Mouse (Mus musculus) heart, embryonic 14.5 days (tissue): ENCODE results near the gene Hepacam. TPM values are rescaled to one million over a fixed set of nuclear protein-coding genes. Genes with fewer than 3 reads are reported as not detected.

Source experiments
- ATAC-seq: fragments of 200-750 bp; cut with Nextera tagmentation; 2 replicates; pipeline ENCODE4 v1.8.0; 2017; ENCODE audit warnings: low read depth, moderate TSS enrichment; ENCODE audit not compliant: insufficient number of reproducible peaks, insufficient read depth, low FRiP score
- H3K27ac ChIP-seq, 2 experiments: fragments of 200-500 bp in 1 of 2; fragments of 300-500 bp in 1 of 2; sonication (generic) in 1 of 2; replicated peaks in 1 of 2; 2 replicates each; pipeline ENCODE4 v1.5.1; 2012 to 2014; ENCODE audit warnings: low read depth in 2 of 2, low read length in 2 of 2, control low read depth in 1 of 2, mild to moderate bottlenecking in 1 of 2, mixed read lengths in 1 of 2; ENCODE audit not compliant: control insufficient read depth in 1 of 2, insufficient read depth in 1 of 2
- H3K27me3 ChIP-seq: fragments of 300-500 bp; sonication (generic); 2 replicates; pipeline ENCODE4 v1.6.1; 2014; ENCODE audit warnings: mild to moderate bottlenecking, low read length, control low read depth; ENCODE audit not compliant: control insufficient read depth, insufficient read depth
- H3K36me3 ChIP-seq: fragments of 300-500 bp; sonication (generic); 2 replicates; pipeline ENCODE4 v1.6.1; 2014; ENCODE audit warnings: mild to moderate bottlenecking, control low read depth, low read length, mixed read lengths; ENCODE audit not compliant: control insufficient read depth, insufficient read depth
- H3K4me1 ChIP-seq, 2 experiments: fragments of 200-500 bp in 1 of 2; fragments of 300-500 bp in 1 of 2; sonication (generic) in 1 of 2; 2 replicates each; pipeline ENCODE4 v1.6.1; 2012 to 2014; ENCODE audit warnings: low read length in 2 of 2, control low read depth in 1 of 2, mixed read lengths in 1 of 2; ENCODE audit not compliant: control insufficient read depth in 2 of 2, insufficient read depth in 2 of 2
- H3K4me2 ChIP-seq: fragments of 300-500 bp; sonication (generic); 2 replicates; pipeline ENCODE4 v1.6.1; 2014; ENCODE audit warnings: mild to moderate bottlenecking, low read length
- H3K4me3 ChIP-seq, 2 experiments: fragments of 200-500 bp in 1 of 2; fragments of 300-500 bp in 1 of 2; sonication (generic) in 1 of 2; 2 replicates each; pipeline ENCODE4 v1.5.1; 2012 to 2014; ENCODE audit warnings: low read length in 2 of 2, mild to moderate bottlenecking in 2 of 2, control low read depth in 1 of 2, low read depth in 1 of 2, moderate library complexity in 1 of 2; ENCODE audit not compliant: control insufficient read depth in 1 of 2, insufficient read depth in 1 of 2
- H3K9ac ChIP-seq: fragments of 300-500 bp; sonication (generic); 2 replicates; pipeline ENCODE4 v1.6.1; 2014; ENCODE audit warnings: mild to moderate bottlenecking, low read length
- H3K9me3 ChIP-seq: fragments of 300-500 bp; sonication (generic); 2 replicates; pipeline ENCODE4 v1.6.1; 2016; ENCODE audit warnings: low read length, control low read depth; ENCODE audit not compliant: control insufficient read depth
- WGBS: fragments of 180-500 bp; shearing (Covaris S2); extraction: QIAGEN DNeasy Blood & Tissue Kit; methylation state at CpG from one replicate; pipeline ENCODE4 v1.1.7; 2014; 5-methylcytosine and 5-hydroxymethylcytosine counted together
- polyA plus RNA-seq: library from polyadenylated mRNA; unstranded; fragments of >200 nt; fragmentation: Nextera tagmentation; extraction: Ambion mirVana; gene quantifications from 2 replicates; pipeline ENCODE4 v1.2.1, GENCODE M21; 2014

Gene Hepacam
- polyA plus RNA-seq, result not detected in 2 replicates

GRCm38 (mm10) chr9:37367301-37368080 lies at the start of gene Hepacam:
Gene Hepacam, plus strand, starts transcription at chr9:37367351.
- H3K4me2 ChIP-seq, result no peak within 1 kb of the TSS
- H3K36me3 ChIP-seq, result no peaks in the 10 kb centered on the region
- no peak within 1 kb of the TSS for H3K9ac ChIP-seq
- no peaks in the 10 kb centered on the region; a peak in 2 of 4 replicates for H3K4me1 ChIP-seq
- WGBS, result 81% methylated on average over 17 of the region's 17 CpGs
- H3K9me3 ChIP-seq, result no peaks in the 10 kb centered on the region
- no peak within 1 kb of the TSS for H3K4me3 ChIP-seq
- no peak within 1 kb of the TSS for H3K27ac ChIP-seq
- no peak for ATAC-seq
- H3K27me3 ChIP-seq, result no peaks in the 10 kb centered on the region

DNA sequence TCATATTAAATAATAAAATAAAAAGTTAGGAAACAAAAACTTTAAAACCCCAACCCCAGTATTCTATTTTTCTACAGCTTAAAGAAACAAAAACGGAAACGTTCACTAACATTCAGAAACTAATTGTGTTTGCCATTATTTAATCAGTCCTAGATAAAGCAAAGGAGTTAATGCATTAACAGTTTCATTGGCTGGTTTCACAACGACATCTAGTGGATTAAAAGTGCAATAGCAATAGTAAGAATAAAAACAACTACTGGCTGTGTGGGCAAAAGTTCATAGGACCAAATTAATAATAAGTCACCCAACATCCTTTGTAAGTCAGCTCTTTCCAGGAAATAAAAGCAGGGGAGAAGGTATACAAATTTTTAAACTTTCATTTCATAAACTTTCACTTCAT lies 37.7 kb upstream of the Hepacam start:
- WGBS, result 43% methylated on average over 3 of the region's 3 CpGs

DNA sequence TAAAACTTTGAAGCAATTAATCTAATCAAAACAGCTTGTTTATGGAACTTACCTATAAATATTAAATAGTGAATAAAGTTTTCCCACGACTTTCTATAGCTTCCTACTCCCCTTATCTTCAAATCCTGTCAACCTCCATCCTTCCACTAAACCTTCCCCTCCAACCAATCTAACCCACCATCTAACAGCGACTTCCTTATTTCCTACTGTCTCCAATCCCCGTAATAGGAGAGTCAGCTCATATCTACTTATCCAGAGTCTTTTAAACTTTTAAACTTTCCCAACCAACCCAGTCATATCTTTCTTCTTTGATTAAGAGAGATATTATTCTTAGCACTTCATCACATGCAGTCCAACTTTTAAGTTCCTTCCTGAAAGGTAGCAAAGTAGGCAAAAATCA lies 21.7 kb upstream of the Hepacam start:
- Histone ChIP-seq H3K9me3 (no peaks in the 10 kb centered on the region), H3K36me3 (peaks cover 19% of the 10 kb centered on the region), H3K27ac (no peak overlapping the region), H3K4me2 (no peak overlapping the region), H3K4me1 (peaks cover 2 to 10% of the 10 kb centered on the region in 2 experiments; a peak in 3 of 4 replicates), H3K4me3 (no peak overlapping the region), H3K27me3 (no peaks in the 10 kb centered on the region), H3K9ac (no peak overlapping the region)
- WGBS, result 64% methylated on average over 3 of the region's 3 CpGs
- ATAC-seq, result no peak

More for the DNA sequence above, 37.7 kb upstream of the Hepacam start:
- H3K4me3 ChIP-seq, result no peak overlapping the region
- no peaks in the 10 kb centered on the region for H3K4me1 ChIP-seq
- no peak for ATAC-seq
- H3K9ac ChIP-seq, result no peak overlapping the region
- no peaks in the 10 kb centered on the region for H3K27me3 ChIP-seq
- no peaks in the 10 kb centered on the region for H3K36me3 ChIP-seq
- H3K27ac ChIP-seq, result no peak overlapping the region
- no peaks in the 10 kb centered on the region for H3K9me3 ChIP-seq
- H3K4me2 ChIP-seq, result no peak overlapping the region

DNA sequence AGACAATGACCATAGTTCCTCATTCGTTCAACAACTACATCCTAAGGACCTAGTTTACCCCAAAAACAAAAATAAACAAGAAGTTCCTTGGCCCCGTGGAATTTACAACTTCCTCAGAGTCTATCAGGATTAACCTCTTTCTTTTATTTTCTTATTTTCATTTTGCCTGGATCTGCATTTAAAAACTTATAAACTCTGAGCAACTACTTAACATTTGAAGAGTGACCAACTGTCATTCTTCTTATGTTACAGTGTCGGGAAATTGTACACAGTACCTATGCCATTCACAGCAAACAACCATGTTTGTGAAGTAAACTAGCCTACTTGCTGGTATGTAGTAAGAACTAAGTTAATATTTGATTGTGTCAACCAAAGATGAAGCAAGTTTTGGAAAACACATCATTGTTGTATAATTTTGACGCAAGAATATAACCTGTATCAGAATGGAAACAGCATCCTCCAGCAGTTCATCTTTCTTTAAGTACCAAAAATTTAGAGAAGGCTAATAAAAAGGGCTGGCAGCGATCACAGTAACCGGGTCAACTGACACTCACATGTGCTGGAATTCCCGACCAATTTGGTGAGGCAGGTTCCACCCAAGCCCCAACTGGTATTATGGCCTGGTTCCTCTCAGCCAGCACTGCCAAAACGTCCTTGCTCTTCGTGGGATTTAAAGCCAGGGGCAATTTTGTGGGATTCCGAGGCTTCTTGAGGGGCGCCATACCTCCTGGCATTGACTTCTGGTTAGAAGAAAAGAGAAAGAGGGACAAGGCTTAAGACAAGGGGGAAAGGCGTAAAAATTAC lies 19.8 kb upstream of the Hepacam start:
- Histone ChIP-seq H3K4me3 (peak overlapping the region; percentile 69 to 80), H3K27me3 (no peaks in the 10 kb centered on the region), H3K9me3 (no peaks in the 10 kb centered on the region), H3K27ac (peak overlapping the region; percentile 83 to 91), H3K9ac (peak overlapping the region; percentile 92), H3K4me2 (peak overlapping the region; percentile 87), H3K4me1 (peaks cover 2 to 10% of the 10 kb centered on the region in 2 experiments; a peak in 3 of 4 replicates), H3K36me3 (peaks cover 9% of the 10 kb centered on the region)
- ATAC-seq, result no peak
- WGBS, result 25% methylated on average over 12 of the region's 12 CpGs

DNA sequence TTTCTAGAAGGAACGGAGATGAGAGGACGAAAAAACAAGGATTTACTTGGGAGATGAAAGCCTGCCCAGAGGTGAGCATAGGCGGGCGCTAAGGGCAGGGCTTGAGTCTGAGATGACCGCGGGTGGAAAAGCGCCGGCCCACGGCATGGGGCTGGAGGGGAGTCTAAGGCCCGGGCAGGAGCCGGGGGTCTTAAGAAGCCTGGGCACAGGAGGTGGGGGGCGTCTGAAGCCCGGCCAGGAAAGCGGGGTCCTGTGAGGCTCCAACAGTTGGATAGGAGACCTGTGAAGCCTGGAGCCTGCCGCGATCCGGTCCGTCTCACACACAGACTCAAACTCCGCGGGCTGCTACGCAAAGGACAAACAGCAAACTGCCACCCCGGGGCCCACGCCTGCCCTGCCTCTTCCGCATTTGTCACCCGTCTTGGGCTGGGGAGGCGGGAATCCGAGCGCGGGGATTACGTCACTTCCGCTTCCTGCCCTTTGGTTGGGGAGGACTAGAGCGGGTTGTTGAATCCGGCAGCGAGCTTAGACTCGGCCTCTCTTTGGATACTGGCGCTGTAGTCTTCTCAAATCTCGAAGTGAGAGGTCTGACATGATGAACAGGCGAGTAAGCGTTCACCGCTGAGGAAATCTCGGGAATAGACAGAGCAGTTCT lies 19.0 kb upstream of the Hepacam start, which contains the start of gene Ccdc15:
TSS of gene Ccdc15 (minus strand) at position 445 of the 655 bp plus-strand sequence.
- peak; percentile 97 for ATAC-seq
- H3K27ac ChIP-seq, result peak within 1 kb of the TSS; percentile 89 to 91
- peak within 1 kb of the TSS; percentile 87 for H3K4me2 ChIP-seq
- 0 out of 2 replicates have a peak, but pooled peaks cover 3% of the 10 kb centered on the region for H3K36me3 ChIP-seq
- H3K27me3 ChIP-seq, result no peaks in the 10 kb centered on the region
- peak within 1 kb of the TSS; percentile 69 to 80 for H3K4me3 ChIP-seq
- peaks cover 2 to 10% of the 10 kb centered on the region in 2 experiments; a peak in 3 of 4 replicates for H3K4me1 ChIP-seq
- H3K9ac ChIP-seq, result peak within 1 kb of the TSS; percentile 92
- no peaks in the 10 kb centered on the region for H3K9me3 ChIP-seq
- 0% methylated on average over 40 of the region's 41 CpGs for WGBS

GRCm38 (mm10) chr9:37349050-37349449 lies 18.1 kb upstream of the Hepacam start:
- 89% methylated on average over 3 of the region's 3 CpGs for WGBS
- Histone ChIP-seq H3K36me3 (no peaks in the 10 kb centered on the region), H3K27me3 (no peaks in the 10 kb centered on the region), H3K9ac (peak overlapping the region; percentile 92), H3K27ac (no peak overlapping the region), H3K4me3 (peak overlapping the region; percentile 69 to 80; a peak in 3 of 4 replicates), H3K9me3 (no peaks in the 10 kb centered on the region), H3K4me1 (peaks cover 2 to 10% of the 10 kb centered on the region in 2 experiments; a peak in 3 of 4 replicates), H3K4me2 (peak overlapping the region; percentile 87)
- ATAC-seq, result no peak

DNA sequence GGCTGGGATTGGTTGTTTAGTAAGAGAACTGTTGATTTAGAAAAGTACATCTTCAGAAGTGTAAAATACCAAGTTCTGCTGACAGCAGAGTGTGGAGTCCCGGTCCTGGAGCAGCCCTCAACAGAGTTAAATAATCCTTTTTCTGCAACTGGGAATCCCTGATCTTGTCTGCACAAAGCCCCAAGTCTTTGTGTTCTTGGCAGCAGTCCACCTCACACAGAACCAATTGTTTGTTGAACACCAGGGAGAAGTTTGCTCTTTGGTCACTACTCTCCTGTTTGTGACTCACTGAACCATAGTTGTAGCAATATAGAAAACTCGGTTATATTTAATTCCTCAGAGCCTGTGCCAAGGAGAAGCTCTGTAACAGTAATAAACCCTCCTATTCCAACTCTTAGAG lies 15.9 kb upstream of the Hepacam start:
- WGBS, result 48% methylated on average over 2 of the region's 2 CpGs
- H3K36me3 ChIP-seq, result no peaks in the 10 kb centered on the region
- H3K27me3 ChIP-seq, result no peaks in the 10 kb centered on the region
- H3K27ac ChIP-seq, result no peak overlapping the region
- ATAC-seq, result no peak
- H3K4me1 ChIP-seq, result peaks cover 2 to 10% of the 10 kb centered on the region in 2 experiments; a peak in 3 of 4 replicates
- H3K4me2 ChIP-seq, result no peak overlapping the region
- H3K4me3 ChIP-seq, result no peak overlapping the region
- H3K9me3 ChIP-seq, result no peaks in the 10 kb centered on the region
- no peak overlapping the region for H3K9ac ChIP-seq
